Mouse (Mus musculus) gastrocnemius, adult 2 months (tissue): ENCODE measurements around the gene Tcf7. TPM values are rescaled to one million over a fixed set of nuclear protein-coding genes. Genes with fewer than 3 reads are reported as not detected.
A peak's percentile ranks its signal among the peaks of the same experiment; 100 is the strongest.

ENCODE experiments used
- DNase-seq: peaks from one replicate; pipeline ENCODE4 v3.0.0; 2022
- H3K27ac ChIP-seq: fragments of 200-600 bp; 2 replicates; pipeline ENCODE4 v1.8.1; 2022; ENCODE audit warnings: mild to moderate bottlenecking
- H3K4me3 ChIP-seq: fragments of 200-600 bp; 2 replicates; pipeline ENCODE4 v1.8.1; 2022; ENCODE audit warnings: mild to moderate bottlenecking, moderate library complexity
- CTCF ChIP-seq: fragments of 200-600 bp; IDR thresholded peaks from 2 replicates; pipeline ENCODE4 v1.8.1; 2022; ENCODE audit warnings: antibody characterized with exemption, mild to moderate bottlenecking, moderate library complexity
- intact Hi-C: fragments of 180-260 bp; cut with DNase I; formaldehyde crosslinking; loops from one replicate; pipeline ENCODE4 v1.15.1; 2025
- total RNA-seq, 2 experiments: library from RNA; stranded (reverse); gene quantifications; 2 replicates each; pipeline ENCODE4 v1.2.3; 2021

Gene Tcf7
- total RNA-seq, 2 experiments from 2014 or later = 0.31 to 0.59 TPM

DNA sequence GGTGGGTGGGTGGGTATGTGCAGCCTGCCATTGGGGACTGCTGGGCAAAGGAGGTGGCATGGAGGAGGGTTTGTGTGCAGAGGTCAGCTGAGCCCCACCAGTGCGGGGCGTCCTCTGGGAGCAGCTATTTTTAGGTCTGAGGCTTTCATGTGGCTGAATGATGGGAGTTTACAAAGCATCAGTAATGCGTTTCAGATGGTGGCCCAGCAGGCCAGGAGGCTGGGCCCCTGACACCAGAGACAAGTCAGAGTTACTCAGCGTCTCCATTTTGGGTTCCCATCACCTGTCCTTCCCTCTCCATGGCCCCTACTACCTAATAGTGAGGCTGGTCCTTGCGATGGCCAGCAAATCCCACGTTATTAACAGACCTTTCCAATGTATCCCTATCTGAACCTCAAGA is 10.2 kb downstream of the Tcf7 start:
- no peak overlapping the region for H3K4me3 ChIP-seq
- no peak for DNase-seq
- no peak for TF ChIP-seq CTCF
- intact Hi-C loops = no loop called here
- no peak overlapping the region for H3K27ac ChIP-seq

DNA sequence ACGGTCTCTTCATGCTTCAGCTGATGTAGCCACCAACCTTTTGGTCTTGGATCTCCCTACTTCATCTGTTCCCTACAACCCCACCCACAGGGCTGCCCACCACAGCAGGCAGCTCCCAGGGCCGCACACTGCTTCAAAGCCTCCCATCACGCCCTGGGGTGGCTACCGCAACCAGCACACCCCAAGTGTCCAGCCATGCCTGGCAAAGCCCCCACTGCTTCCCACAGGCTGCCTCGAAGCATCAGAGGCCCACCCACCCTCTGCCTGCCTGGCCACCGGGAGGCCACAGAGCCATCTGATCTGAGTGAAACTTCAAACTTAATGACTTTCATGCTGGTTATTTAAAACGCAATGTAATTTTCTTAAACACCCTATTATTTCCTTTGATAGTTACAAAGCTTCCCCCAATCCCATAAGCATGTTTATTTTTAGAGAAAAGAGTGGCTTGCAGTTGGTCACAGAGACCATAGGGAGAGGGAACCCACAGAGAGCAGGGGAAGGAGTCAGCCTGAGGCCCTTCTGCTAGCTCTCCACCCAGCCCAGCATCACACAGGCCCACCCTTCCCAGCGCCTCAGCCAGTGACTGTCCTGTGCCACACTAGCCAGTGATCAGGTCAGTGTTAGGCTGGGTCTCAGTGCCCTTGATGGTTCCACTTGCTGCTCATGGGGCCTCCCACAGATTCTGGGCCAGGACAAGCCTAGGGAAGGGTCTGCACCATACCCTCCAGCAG is 10.9 kb downstream of the Tcf7 start:
- Histone ChIP-seq H3K27ac (no peak overlapping the region), H3K4me3 (no peak overlapping the region)
- no peak for TF ChIP-seq CTCF
- intact Hi-C loops = no loop called here
- no peak for DNase-seq

- intact Hi-C loops = no loop called here
- Histone ChIP-seq H3K27ac (no peak overlapping the region), H3K4me3 (no peak overlapping the region)
- no peak for DNase-seq
- TF ChIP-seq CTCF = no peak
These were observed 13.0 kb downstream of the Tcf7 start for GRCm38 (mm10) chr11:52269841-52270240.

GRCm38 (mm10) chr11:52268104-52268835 is 14.5 kb downstream of the Tcf7 start:
- no peak for TF ChIP-seq CTCF
- Histone ChIP-seq H3K27ac (no peak overlapping the region), H3K4me3 (no peak overlapping the region)
- intact Hi-C loops = no loop called here
- DNase-seq = no peak

DNA sequence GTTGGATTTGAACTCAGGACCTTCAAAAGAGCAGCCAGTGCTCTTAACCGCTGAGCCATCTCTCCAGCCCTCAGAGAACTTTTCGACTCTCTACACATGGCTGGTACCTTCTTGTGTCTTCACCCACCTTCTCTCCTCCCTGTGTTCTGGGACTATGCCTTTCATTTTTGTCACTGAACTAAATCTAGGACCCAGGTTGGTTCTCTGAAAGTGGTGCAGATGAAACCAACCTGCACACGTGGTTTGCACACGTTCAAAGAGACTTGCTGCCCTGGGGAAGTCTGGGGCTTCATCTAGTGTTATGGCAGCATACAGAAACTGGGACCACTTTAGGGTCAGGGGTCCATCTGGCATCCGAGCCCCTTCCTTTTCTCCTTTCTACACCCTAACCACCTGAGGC is 15.5 kb downstream of the Tcf7 start:
- no peak for TF ChIP-seq CTCF
- DNase-seq = no peak
- intact Hi-C loops = no loop called here
- Histone ChIP-seq H3K27ac (no peak overlapping the region), H3K4me3 (no peak overlapping the region)

DNA sequence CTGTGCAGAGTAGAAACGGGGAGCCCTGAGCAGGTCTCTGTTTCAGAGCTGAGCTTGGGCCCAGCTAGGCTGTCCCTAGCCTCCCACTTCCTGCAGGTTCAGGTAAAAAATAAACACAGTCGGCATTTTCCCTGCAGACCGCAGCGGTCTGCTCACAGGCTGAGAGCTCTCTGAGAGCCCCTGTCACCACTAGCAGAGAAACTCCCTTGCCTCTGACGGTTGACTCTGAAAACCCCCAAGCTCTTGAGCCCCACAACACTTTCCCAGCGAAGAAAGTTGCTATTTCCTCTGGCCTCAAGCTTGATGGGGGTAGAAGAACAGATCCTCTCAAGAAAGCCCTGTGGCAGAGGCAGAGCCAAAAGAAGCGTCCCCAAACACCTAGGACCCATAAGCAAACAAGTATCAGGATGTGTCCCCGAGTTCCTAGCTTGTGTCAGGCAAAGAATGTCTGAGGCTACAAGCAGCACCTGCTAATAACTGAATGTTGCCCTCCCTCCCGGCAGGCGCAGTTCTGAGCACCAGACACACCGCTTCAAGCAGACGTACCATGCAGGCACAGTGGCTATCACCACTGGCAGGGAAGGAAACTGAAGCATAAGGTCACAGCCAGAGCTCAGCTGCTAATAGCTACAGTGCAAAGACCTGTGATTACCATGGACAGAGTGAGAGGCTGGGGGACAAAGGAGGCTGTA is 17.1 kb downstream of the Tcf7 start:
- no peak for DNase-seq
- Histone ChIP-seq H3K27ac (no peak overlapping the region), H3K4me3 (no peak overlapping the region)
- no peak for TF ChIP-seq CTCF
- intact Hi-C loops = no loop called here

DNA sequence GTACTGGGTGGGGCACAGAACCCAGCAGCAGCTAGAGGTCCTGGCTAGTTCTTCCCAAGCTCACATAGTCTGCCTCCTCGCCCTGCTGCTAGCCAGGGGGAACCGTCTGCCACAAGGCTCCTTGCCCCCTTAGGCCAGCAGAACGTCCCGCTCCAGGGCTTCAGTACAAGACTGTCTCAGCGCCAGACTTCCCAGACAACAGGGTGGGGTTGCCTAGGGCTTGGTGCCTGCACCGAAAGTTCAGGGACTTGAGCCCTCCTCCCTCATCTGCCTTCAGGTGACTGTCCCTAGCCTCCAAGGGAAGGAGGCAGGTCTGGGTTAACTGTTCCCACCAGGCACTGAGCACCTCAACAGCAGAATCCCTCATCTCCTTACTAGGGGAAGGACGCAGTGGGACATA is 17.9 kb downstream of the Tcf7 start:
- no peak for DNase-seq
- Histone ChIP-seq H3K27ac (no peak overlapping the region), H3K4me3 (no peak overlapping the region)
- TF ChIP-seq CTCF = no peak
- intact Hi-C loops = no loop called here

- intact Hi-C loops = no loop called here
- no peak overlapping the region for H3K27ac ChIP-seq
These were observed 20.5 kb downstream of the Tcf7 start for GRCm38 (mm10) chr11:52262338-52262737.

DNA sequence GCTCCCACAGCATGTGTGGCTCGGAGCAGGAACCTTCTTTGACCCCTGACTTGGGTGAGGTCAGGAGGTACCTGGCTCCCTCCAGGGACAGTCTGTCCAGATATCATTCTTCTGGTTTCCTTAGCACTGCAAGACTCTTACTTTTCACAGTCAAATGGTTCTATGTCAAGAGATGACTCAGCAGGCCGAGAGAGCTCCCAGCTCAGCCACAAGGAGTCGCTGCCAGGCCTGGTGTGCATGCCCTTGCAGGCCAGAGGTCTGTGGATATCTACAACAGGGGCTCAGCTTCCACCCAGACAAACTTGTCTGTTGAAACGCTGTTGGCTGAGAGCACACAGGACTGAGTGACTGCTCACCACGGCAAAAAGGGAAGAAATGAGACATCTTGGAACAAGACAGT is 20.9 kb downstream of the Tcf7 start:
- peak; percentile 67 for TF ChIP-seq CTCF
- DNase-seq = peak; percentile 72
- intact Hi-C loops = no loop called here
- no peak overlapping the region for H3K4me3 ChIP-seq
- H3K27ac ChIP-seq = no peak overlapping the region

More at GRCm38 (mm10) chr11:52262338-52262737, 20.5 kb downstream of the Tcf7 start:
- no peak overlapping the region for H3K4me3 ChIP-seq
- no peak for DNase-seq
- TF ChIP-seq CTCF = no peak

DNA sequence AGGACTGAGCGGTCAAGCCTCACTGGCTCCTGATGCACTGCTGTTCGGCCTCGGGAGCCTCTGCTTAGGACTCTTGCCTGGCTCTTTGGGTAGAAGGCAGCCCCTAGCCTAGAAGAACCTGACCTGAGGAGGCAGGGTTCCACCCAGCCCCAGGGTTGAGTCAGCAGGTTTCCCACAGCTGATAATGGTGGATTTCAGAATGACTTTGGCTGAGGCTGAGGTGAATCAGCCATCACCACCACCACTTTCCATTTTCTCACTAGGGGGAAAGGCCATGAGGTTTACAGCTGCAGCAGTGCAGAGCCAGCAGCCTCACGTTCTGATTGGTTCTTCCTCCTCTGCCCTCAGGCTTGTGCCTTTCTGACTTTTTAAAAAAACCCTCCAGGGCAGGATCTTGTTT is 21.9 kb downstream of the Tcf7 start:
- no peak for TF ChIP-seq CTCF
- intact Hi-C loops = no loop called here
- DNase-seq = no peak
- Histone ChIP-seq H3K27ac (no peak overlapping the region), H3K4me3 (no peak overlapping the region)

DNA sequence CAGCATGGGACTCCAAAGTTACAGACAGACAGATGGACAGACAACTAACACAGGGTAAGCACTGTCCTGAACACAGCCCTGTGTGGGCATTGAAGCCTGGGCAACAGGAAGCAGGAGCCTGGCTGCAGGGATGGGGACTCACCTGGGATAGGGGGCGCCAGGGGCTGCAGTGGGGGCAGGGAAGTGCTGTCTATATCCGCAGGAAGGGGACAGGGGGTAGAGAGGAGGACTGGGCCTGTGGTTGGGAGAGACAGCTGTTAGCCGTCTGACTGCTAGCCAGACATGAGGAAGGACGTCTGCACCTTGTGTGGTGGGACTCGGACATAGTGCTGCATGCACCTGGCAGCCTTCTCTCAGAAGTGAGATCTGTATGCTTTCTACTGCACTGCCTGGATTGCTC is 24.1 kb downstream of the Tcf7 start:
- no peak for TF ChIP-seq CTCF
- no peak for DNase-seq
- Histone ChIP-seq H3K27ac (no peak overlapping the region), H3K4me3 (no peak overlapping the region)
- intact Hi-C loops = no loop called here

GRCm38 (mm10) chr11:52257376-52257775 is 25.4 kb downstream of the Tcf7 start:
- DNase-seq = no peak
- intact Hi-C loops = no loop called here
- TF ChIP-seq CTCF = no peak
- no peak overlapping the region for H3K4me3 ChIP-seq
- H3K27ac ChIP-seq = no peak overlapping the region

GRCm38 (mm10) chr11:52255077-52255476 is 27.7 kb downstream of the Tcf7 start:
- no peak overlapping the region for H3K4me3 ChIP-seq
- no peak overlapping the region for H3K27ac ChIP-seq
- TF ChIP-seq CTCF = no peak
- intact Hi-C loops = loop anchor here (2.0 kb wide), 1 partner anchor 42 kb away; no protein-coding TSS in a partner anchor
- no peak for DNase-seq
